Mouse (Mus musculus) cortical plate, adult 2 months (tissue): ENCODE results near the gene Rgs6.

Source experiments
- CTCF ChIP-seq: fragments of 200-500 bp; IDR thresholded peaks from 2 replicates; pipeline ENCODE4 v1.5.1; 2011; ENCODE audit warnings: mild to moderate bottlenecking, control low read depth, low read length; ENCODE audit not compliant: insufficient read depth; ENCODE audit errors: extremely low read depth
- POLR2A ChIP-seq: fragments of 200-500 bp; IDR thresholded peaks from 2 replicates; pipeline ENCODE4 v1.6.1; 2011; ENCODE audit warnings: mild to moderate bottlenecking, low read length, control low read depth; ENCODE audit not compliant: insufficient read depth; ENCODE audit errors: extremely low read depth

DNA sequence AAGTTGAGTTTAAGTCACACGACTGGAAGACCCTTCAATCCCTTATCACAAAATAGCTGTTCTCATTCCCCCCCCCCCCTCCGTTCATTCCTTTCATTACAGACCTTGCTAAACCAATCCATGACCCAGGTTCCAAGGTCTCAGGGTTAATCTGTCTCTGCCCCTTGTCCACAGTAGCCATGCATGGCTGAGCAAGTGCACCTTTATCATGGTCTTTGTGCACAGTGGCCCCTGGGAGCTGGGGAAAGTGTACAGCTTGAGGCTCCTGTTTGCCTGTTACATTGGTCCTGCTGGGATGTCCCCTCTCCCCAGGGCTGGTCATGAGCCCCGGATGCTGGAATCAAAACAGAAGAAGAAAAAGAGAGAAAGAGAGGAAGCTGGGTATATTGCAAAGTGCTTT, 522.6 kb downstream of the Rgs6 start:
- TF ChIP-seq CTCF (no peak), POLR2A (no peak)
